Comparison of ENCODE assay signal across 8 mouse cellular contexts in genomic region chr5:88887556-88888412, GRCm38 (mm10). TPM values are rescaled to one million over a fixed set of nuclear protein-coding genes. Genes with fewer than 3 reads are reported as not detected.
DNase-seq lines count a peak whose midpoint lies in the region; ATAC-seq and TF ChIP-seq lines count a peak whose summit lies in the region.

No protein-coding gene starts in this region.

- H3K9ac ChIP-seq in embryonic facial prominence, embryonic 14.5 days (ENCODE audit: low read depth, low read length): peak overlapping the region; percentile 79
- peak overlapping the region; percentile 80 for H3K9ac ChIP-seq in hindbrain, embryonic 12.5 days
- H3K9ac ChIP-seq in limb, embryonic 15.5 days: peak overlapping the region; percentile 72
- H3K9ac ChIP-seq in midbrain, embryonic 15.5 days: peak overlapping the region; percentile 47

- H3K4me3 ChIP-seq in gastrocnemius, adult 2 months: peak overlapping the region; percentile 91
- H3K4me3 ChIP-seq in embryonic facial prominence, embryonic 14.5 days (ENCODE audit: low read depth, low read length): peak overlapping the region; percentile 81
- peak overlapping the region; percentile 85 for H3K4me3 ChIP-seq in hindbrain, embryonic 12.5 days
- H3K4me3 ChIP-seq in limb, embryonic 15.5 days: peak overlapping the region; percentile 74
- H3K4me3 ChIP-seq in midbrain, embryonic 15.5 days: peak overlapping the region; percentile 95

- no peaks in the 10 kb centered on the region for H3K4me1 ChIP-seq in embryonic facial prominence, embryonic 14.5 days (ENCODE audit: control insufficient read depth, insufficient read depth, low read length)
- peaks cover 13% of the 10 kb centered on the region for H3K4me1 ChIP-seq in hindbrain, embryonic 12.5 days
- H3K4me1 ChIP-seq in limb, embryonic 15.5 days: peaks cover 16% of the 10 kb centered on the region
- H3K4me1 ChIP-seq in midbrain, embryonic 15.5 days: peaks cover 20% of the 10 kb centered on the region

- peak overlapping the region; percentile 96 for H3K4me2 ChIP-seq in embryonic facial prominence, embryonic 14.5 days (ENCODE audit: low read depth, low read length)
- H3K4me2 ChIP-seq in hindbrain, embryonic 12.5 days (replicated peaks): peak overlapping the region; percentile 97
- peak overlapping the region; percentile 90 for H3K4me2 ChIP-seq in limb, embryonic 15.5 days
- H3K4me2 ChIP-seq in midbrain, embryonic 15.5 days: peak overlapping the region; percentile 97

- ATAC-seq in embryonic facial prominence, embryonic 14.5 days (ENCODE audit: low read depth): peak; percentile 30
- peak; percentile 42 for ATAC-seq in hindbrain, embryonic 12.5 days (ENCODE audit: low FRiP score)
- ATAC-seq in limb, embryonic 15.5 days (ENCODE audit: insufficient number of reproducible peaks, low FRiP score, low TSS enrichment, low read depth): no peak
- ATAC-seq in midbrain, embryonic 15.5 days (replicated peaks): peak; percentile 46
- no peak for ATAC-seq in activated CD4-positive, CD25-positive, alpha-beta regulatory T cell, adult 4 months

- TF ChIP-seq CTCF in gastrocnemius, adult 2 months (IDR thresholded peaks at IDR 0.05): no peak

- peak; percentile 36 for DNase-seq in gastrocnemius, adult 2 months
- DNase-seq in gastrocnemius, postnatal 14 days: no peak
- DNase-seq in adrenal gland, adult 8-10 months: peak; percentile 7
- no peak for DNase-seq in embryonic facial prominence, embryonic 14.5 days (ENCODE audit: low spot score)

- 3% methylated on average over 26 of the region's 29 CpGs for whole genome bisulfite sequencing in embryonic facial prominence, embryonic 14.5 days
- WGBS in hindbrain, embryonic 12.5 days: under 1% methylated on average over 29 of the region's 29 CpGs
- WGBS in limb, embryonic 15.5 days: 1% methylated on average over 29 of the region's 29 CpGs
- 1% methylated on average over 29 of the region's 29 CpGs for WGBS in midbrain, embryonic 15.5 days

- 0 out of 2 replicates have a peak, but pooled peaks cover 8% of the 10 kb centered on the region for H3K27me3 ChIP-seq in embryonic facial prominence, embryonic 14.5 days (replicated peaks; ENCODE audit: control insufficient read depth, insufficient read depth, low read length)
- peaks cover 13% of the 10 kb centered on the region for H3K27me3 ChIP-seq in hindbrain, embryonic 12.5 days
- H3K27me3 ChIP-seq in limb, embryonic 15.5 days: peaks cover 14% of the 10 kb centered on the region; the same call in 1 of the 2 replicates
- H3K27me3 ChIP-seq in midbrain, embryonic 15.5 days (replicated peaks): peaks cover 13% of the 10 kb centered on the region; the same call in 1 of the 2 replicates

- no peaks in the 10 kb centered on the region for H3K36me3 ChIP-seq in embryonic facial prominence, embryonic 14.5 days (ENCODE audit: control insufficient read depth, insufficient read depth, low read length)
- no peaks in the 10 kb centered on the region for H3K36me3 ChIP-seq in hindbrain, embryonic 12.5 days
- H3K36me3 ChIP-seq in limb, embryonic 15.5 days: no peaks in the 10 kb centered on the region
- H3K36me3 ChIP-seq in midbrain, embryonic 15.5 days (replicated peaks): no peaks in the 10 kb centered on the region

- H3K9me3 ChIP-seq in embryonic facial prominence, embryonic 14.5 days (ENCODE audit: control insufficient read depth, low read length): no peaks in the 10 kb centered on the region
- H3K9me3 ChIP-seq in hindbrain, embryonic 12.5 days (replicated peaks): no peaks in the 10 kb centered on the region
- no peaks in the 10 kb centered on the region for H3K9me3 ChIP-seq in limb, embryonic 15.5 days
- no peaks in the 10 kb centered on the region for H3K9me3 ChIP-seq in midbrain, embryonic 15.5 days

- H3K27ac ChIP-seq in gastrocnemius, adult 2 months: peak overlapping the region; percentile 73
- H3K27ac ChIP-seq in embryonic facial prominence, embryonic 14.5 days (replicated peaks; ENCODE audit: low read depth, low read length): no peak overlapping the region
- H3K27ac ChIP-seq in hindbrain, embryonic 12.5 days: no peak overlapping the region
- H3K27ac ChIP-seq in limb, embryonic 15.5 days: no peak overlapping the region
- H3K27ac ChIP-seq in midbrain, embryonic 15.5 days: no peak overlapping the region

- intact Hi-C loops in gastrocnemius, adult 2 months (cut with DNase I): loop anchor here (2.0 kb wide), 1 partner anchor 335 kb away; no protein-coding TSS in a partner anchor
- intact Hi-C loops in gastrocnemius, postnatal 14 days (cut with DNase I; ENCODE audit: low total_unique reads): loop anchor here (10.0 kb wide), 1 partner anchor 497 kb away; no protein-coding TSS in a partner anchor

RNA-seq across cellular contexts. Expression of gene Slc4a4, which starts 1.2 kb away (rescaled TPM):
- total RNA-seq in gastrocnemius, adult 2 months (2021): 10 to 100 TPM; 14.0 to 19.8 TPM
- total RNA-seq in gastrocnemius, postnatal 14 days (2021): 1 to 10 TPM; 4.7 to 6.0 TPM
- total RNA-seq in adrenal gland, adult 8-10 months (2022): 10 to 100 TPM in 2 of 4 experiments, 1 to 10 TPM in 2; 4.2 to 26.9 (median 17.4) TPM
- polyA plus RNA-seq in embryonic facial prominence, embryonic 14.5 days (2014; fragmentation: Nextera tagmentation; extraction: Ambion mirVana): 4.0 and 4.5 TPM in 2 replicates
- polyA plus RNA-seq in hindbrain, embryonic 12.5 days (2016; fragmentation: Nextera tagmentation; extraction: Ambion mirVana): 2.8 and 3.2 TPM in 2 replicates
- polyA plus RNA-seq in limb, embryonic 15.5 days (2015; fragmentation: Nextera tagmentation; extraction: Ambion mirVana): 2.0 and 2.1 TPM in 2 replicates
- polyA plus RNA-seq in midbrain, embryonic 15.5 days (2015; fragmentation: Nextera tagmentation; extraction: Ambion mirVana): 6.7 and 7.7 TPM in 2 replicates
- polyA plus RNA-seq in activated CD4-positive, CD25-positive, alpha-beta regulatory T cell, adult 4 months (2017; shearing (Covaris generic)): under 1 TPM in 1 of 2 experiments, not detected in 1; 0.07 TPM

Comparison
In these comparisons a context has a peak if more than half of its experiments do, and no peak if none do; other contexts are left out.
1. DNase-seq: peak in gastrocnemius, adult 2 months (single experiment) and adrenal gland, adult 8-10 months (single experiment); none in gastrocnemius, postnatal 14 days (single experiment) and embryonic facial prominence, embryonic 14.5 days (single experiment).
2. ATAC-seq: peak in embryonic facial prominence, embryonic 14.5 days (single experiment), hindbrain, embryonic 12.5 days (single experiment) and midbrain, embryonic 15.5 days (single experiment); none in limb, embryonic 15.5 days (single experiment) and activated CD4-positive, CD25-positive, alpha-beta regulatory T cell, adult 4 months (single experiment).
3. Peak in every context shown above with its lines, with median percentiles within 50 percentile points of each other: H3K4me3 ChIP-seq, H3K4me2 ChIP-seq and H3K9ac ChIP-seq.